Mouse (Mus musculus) liver, embryonic 11.5 days (tissue): ENCODE results near the gene Pclo. TPM values are rescaled to one million over a fixed set of nuclear protein-coding genes. Genes with fewer than 3 reads are reported as not detected.
"Not testable (repeated sequence)": the region's sequence is repeated elsewhere in the genome, so short reads cannot be mapped to it uniquely, and the experiment has no call there.

ENCODE experiments used
- ATAC-seq: fragments of 200-750 bp; cut with Nextera tagmentation; replicated peaks from 2 replicates; pipeline ENCODE4 v1.8.0; 2017; ENCODE audit warnings: moderate number of reproducible peaks, mild to moderate bottlenecking, moderate TSS enrichment, moderate library complexity; ENCODE audit not compliant: low FRiP score
- DNase-seq: peaks from one replicate; pipeline ENCODE4 v3.0.0-alpha.2; 2017; ENCODE audit warnings: low spot score
- H3K27ac ChIP-seq: fragments of 300-500 bp; sonication (generic); 2 replicates; pipeline ENCODE4 v1.5.1; 2014; ENCODE audit warnings: mild to moderate bottlenecking, low read depth, low read length, control low read depth
- H3K27me3 ChIP-seq: fragments of 300-500 bp; sonication (generic); replicated peaks from 2 replicates; pipeline ENCODE4 v1.6.1; 2014; ENCODE audit warnings: low read length, mixed read lengths; ENCODE audit not compliant: control insufficient read depth, insufficient read depth
- H3K36me3 ChIP-seq: fragments of 300-500 bp; sonication (generic); 2 replicates; pipeline ENCODE4 v1.6.1; 2014; ENCODE audit warnings: mild to moderate bottlenecking, low read length, moderate library complexity, mixed read lengths; ENCODE audit not compliant: control insufficient read depth, insufficient read depth
- H3K4me1 ChIP-seq: fragments of 300-500 bp; sonication (generic); replicated peaks from 2 replicates; pipeline ENCODE4 v1.6.1; 2014; ENCODE audit warnings: low read length, mixed read lengths; ENCODE audit not compliant: control insufficient read depth, insufficient read depth
- H3K4me2 ChIP-seq: fragments of 300-500 bp; sonication (generic); 2 replicates; pipeline ENCODE4 v1.6.1; 2014; ENCODE audit warnings: mild to moderate bottlenecking, control low read depth, moderate library complexity
- H3K4me3 ChIP-seq: fragments of 300-500 bp; sonication (generic); 2 replicates; pipeline ENCODE4 v1.5.1; 2014; ENCODE audit warnings: low read depth, low read length, control low read depth
- H3K9ac ChIP-seq: fragments of 300-500 bp; sonication (generic); 2 replicates; pipeline ENCODE4 v1.6.1; 2014; ENCODE audit warnings: low read depth, low read length, control low read depth
- H3K9me3 ChIP-seq: fragments of 300-500 bp; sonication (generic); 2 replicates; pipeline ENCODE4 v1.6.1; 2016; ENCODE audit warnings: low read length, inconsistent platforms, mixed read lengths; ENCODE audit not compliant: control insufficient read depth
- WGBS: fragments of 180-500 bp; shearing (Covaris S2); extraction: QIAGEN DNeasy Blood & Tissue Kit; methylation state at CpG from one replicate; pipeline ENCODE4 v1.1.7; 2014; 5-methylcytosine and 5-hydroxymethylcytosine counted together
- polyA plus RNA-seq: library from polyadenylated mRNA; unstranded; fragments of >200 nt; fragmentation: Nextera tagmentation; extraction: Ambion mirVana; gene quantifications from 2 replicates; pipeline ENCODE4 v1.2.1, GENCODE M21; 2014

The Pclo gene
- polyA plus RNA-seq, 1 experiment from 2014 or later, result 0.16 TPM

DNA sequence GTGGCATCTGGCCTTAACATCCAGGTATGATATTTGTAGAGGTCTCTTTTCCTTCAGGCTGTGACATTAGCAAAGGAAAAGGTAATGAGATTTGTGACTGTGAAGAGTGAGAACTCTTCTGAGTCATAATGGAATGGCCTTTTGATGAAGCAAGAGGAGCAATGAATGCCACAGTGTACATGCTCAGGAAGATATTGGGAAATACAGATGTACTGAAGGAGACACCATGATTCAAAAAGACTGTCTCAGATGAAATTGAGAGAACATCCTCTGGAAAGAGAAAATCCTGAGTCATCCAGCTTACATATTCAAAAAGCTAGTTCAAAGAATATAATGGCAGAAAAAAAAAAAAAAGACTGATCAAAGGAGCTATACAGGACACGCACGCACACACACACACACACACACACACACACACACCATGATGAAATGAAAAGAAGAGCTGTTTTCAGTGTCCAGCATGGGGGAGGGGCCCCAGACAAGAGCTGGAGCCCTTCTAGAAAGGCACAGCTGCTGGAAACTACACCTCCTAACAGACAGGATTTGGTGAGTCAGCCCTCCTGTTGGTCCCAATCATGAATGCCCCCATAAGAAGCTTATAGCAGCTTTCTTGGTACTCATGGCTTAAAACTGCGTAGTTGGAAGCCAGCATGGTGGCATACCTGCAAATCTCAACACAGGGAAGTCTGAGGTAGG, 318.6 kb downstream of the Pclo start:
- Histone ChIP-seq H3K4me1 (no peaks in the 10 kb centered on the region), H3K9ac (no peak overlapping the region), H3K36me3 (no peaks in the 10 kb centered on the region), H3K4me2 (no peak overlapping the region), H3K27me3 (no peaks in the 10 kb centered on the region), H3K27ac (no peak overlapping the region), H3K9me3 (no peaks in the 10 kb centered on the region), H3K4me3 (no peak overlapping the region)
- no peak for DNase-seq
- 82% methylated on average over 3 of the region's 3 CpGs for whole genome bisulfite sequencing
- ATAC-seq, result no peak

DNA sequence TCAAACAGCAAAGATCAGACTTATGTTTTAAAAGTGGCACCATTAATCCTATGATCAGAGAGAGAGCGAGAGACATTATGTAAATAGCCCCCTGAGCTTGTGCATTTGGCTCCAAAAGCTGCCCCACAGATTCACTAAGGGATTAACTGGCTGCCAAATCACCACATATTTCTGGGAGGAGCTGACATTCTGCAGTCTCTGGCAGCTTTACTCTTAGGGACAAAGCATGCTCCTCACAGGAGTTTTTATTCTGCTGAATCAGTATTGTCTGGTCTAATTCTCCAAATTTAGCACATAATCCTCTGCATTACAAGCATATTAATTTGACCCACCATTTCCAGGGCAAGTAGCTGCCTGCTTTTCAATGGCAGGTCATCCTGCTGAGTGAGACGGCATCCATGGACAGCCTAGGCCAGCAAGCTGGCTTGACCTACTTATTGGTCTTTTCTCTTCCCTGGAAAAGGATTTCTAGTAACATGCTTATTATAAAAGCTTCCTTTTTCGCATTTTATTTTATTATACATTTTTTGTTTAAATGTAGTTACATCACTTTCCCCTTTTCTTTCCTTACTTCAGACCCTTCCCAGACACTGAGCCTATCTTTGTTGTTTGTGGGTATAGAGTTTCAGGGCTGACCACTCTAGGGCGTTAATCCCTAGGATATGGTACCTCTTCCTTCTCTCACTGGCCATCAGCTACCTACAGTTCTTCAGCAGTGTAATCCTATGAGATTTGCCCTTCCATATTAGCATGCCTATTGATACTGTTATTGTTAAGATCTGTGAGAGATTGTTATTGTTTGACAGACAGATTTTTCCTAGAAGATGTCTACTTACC, 319.7 kb downstream of the Pclo start:
- Histone ChIP-seq H3K27ac (no peak overlapping the region), H3K4me3 (no peak overlapping the region), H3K4me1 (no peaks in the 10 kb centered on the region), H3K36me3 (no peaks in the 10 kb centered on the region), H3K4me2 (no peak overlapping the region), H3K27me3 (no peaks in the 10 kb centered on the region), H3K9me3 (no peaks in the 10 kb centered on the region), H3K9ac (no peak overlapping the region)
- 67% methylated on average over 4 of the region's 4 CpGs for WGBS
- DNase-seq (no peak), ATAC-seq (no peak)

DNA sequence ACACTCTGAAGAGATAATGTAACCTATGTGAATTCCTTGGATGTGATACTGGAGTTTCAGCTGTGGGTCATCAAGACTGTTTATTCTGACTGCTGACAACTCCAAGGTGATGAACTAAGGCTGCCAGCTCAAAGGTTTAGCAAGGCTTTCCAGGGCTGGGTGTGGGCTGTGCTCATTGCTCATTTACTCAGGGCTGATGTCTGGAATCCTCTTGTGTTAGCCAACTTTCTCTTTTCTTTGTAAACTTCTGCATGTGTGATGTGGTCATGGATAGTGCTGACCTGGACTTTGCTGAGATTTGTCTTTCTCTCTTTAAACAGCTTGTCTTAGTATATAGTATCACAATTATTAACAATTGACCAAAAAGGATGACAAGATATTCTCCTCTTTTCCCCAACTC, 338.9 kb downstream of the Pclo start:
- H3K9me3 ChIP-seq, result no peaks in the 10 kb centered on the region
- DNase-seq (no peak), ATAC-seq (no peak)
- H3K9ac ChIP-seq, result no peak overlapping the region
- H3K4me1 ChIP-seq, result no peaks in the 10 kb centered on the region
- H3K36me3 ChIP-seq, result no peaks in the 10 kb centered on the region
- H3K27me3 ChIP-seq, result no peaks in the 10 kb centered on the region
- H3K27ac ChIP-seq, result no peak overlapping the region
- no peak overlapping the region for H3K4me3 ChIP-seq
- H3K4me2 ChIP-seq, result no peak overlapping the region

DNA sequence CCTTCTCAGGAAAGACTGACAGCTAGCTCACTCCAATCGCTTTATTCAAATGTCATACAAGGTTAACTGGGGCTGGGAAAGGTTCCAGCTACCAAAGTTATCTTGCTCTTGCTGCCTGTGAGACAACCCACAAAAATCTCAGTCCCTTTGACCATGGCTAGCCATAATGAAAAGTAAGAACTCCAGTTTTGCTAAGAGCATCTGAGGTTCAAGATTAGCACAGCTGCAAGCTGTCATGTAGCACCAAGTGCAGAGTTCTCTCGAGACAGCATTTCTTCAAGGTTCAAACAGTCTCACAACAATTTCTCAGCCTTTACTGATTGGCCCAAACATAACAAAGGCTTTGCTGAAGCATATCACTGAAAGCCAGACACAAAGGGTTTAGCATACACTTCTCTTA, 370.6 kb downstream of the Pclo start:
- H3K9ac ChIP-seq, H3K4me3 ChIP-seq: not testable (repeated sequence)

DNA sequence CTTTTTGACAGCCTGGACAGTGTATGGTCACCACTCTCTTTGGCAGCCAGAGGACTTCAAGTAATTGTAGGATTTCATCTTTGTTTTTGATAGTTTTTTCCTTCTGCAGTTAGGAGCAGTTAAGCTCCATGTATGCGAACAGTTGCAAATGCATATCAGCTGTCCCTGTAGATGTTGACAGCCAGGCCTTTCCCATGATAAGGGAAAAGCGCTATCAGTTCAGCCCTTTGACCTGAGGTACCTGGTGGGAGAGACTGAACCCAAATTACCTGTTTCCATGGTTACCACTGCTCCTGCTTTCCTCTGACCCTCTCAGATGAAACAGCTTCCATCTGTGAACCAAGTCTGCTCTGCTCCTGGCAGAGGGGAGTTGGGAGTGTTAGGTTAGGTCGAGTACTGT, 377.5 kb downstream of the Pclo start:
- no peak overlapping the region for H3K4me3 ChIP-seq
- no peak for ATAC-seq
- 0 out of 2 replicates have a peak, but pooled peaks cover 4% of the 10 kb centered on the region for H3K9me3 ChIP-seq
- H3K27ac ChIP-seq, result no peak overlapping the region
- H3K27me3 ChIP-seq, result no peaks in the 10 kb centered on the region
- H3K36me3 ChIP-seq, result no peaks in the 10 kb centered on the region
- DNase-seq, result no peak
- WGBS, result 48% methylated on average over 3 of the region's 3 CpGs
- H3K4me1 ChIP-seq, result no peaks in the 10 kb centered on the region
- H3K9ac ChIP-seq, result no peak overlapping the region
- no peak overlapping the region for H3K4me2 ChIP-seq

More for the DNA sequence above, 370.6 kb downstream of the Pclo start:
- H3K27ac ChIP-seq, H3K9me3 ChIP-seq, H3K4me1 ChIP-seq, H3K27me3 ChIP-seq, DNase-seq, H3K4me2 ChIP-seq, H3K36me3 ChIP-seq, ATAC-seq: not testable (repeated sequence)
- 69% methylated on average over 2 of the region's 2 CpGs for WGBS

DNA sequence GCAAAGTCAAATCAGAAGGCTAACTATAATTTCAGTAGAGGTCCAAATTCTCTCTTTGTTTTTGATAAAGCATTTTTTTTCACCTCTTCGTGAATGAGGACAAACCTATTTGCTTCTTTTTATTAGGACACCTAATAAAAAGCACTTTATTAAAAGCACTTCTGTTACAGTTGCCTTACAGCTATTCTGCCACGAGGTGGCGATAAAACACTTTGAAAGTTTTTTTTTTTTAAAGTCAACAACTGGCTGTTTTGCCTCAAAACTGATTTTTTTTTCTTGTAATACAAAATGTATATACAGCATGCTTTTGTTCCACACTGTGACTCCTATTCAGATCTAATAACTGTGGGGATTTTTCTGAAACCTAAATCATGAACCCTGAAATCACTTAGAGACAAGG, 388.8 kb downstream of the Pclo start:
- ATAC-seq, H3K4me3 ChIP-seq, H3K9ac ChIP-seq, H3K27me3 ChIP-seq, DNase-seq, H3K9me3 ChIP-seq, H3K4me2 ChIP-seq, H3K27ac ChIP-seq, H3K36me3 ChIP-seq, H3K4me1 ChIP-seq: not testable (repeated sequence)
- WGBS, result 10% methylated on average over 3 of the region's 3 CpGs
